Mouse (Mus musculus) stomach, embryonic 14.5 days (tissue): ENCODE measurements around the gene Rmnd5a. TPM values are rescaled to one million over a fixed set of nuclear protein-coding genes. Genes with fewer than 3 reads are reported as not detected.
"Not testable (repeated sequence)": the region's sequence is repeated elsewhere in the genome, so short reads cannot be mapped to it uniquely, and the experiment has no call there.

Source experiments
- ATAC-seq: fragments of 200-750 bp; cut with Nextera tagmentation; 2 replicates; pipeline ENCODE4 v1.8.0; 2017; ENCODE audit warnings: low read depth, moderate TSS enrichment; ENCODE audit not compliant: insufficient number of reproducible peaks, insufficient read depth, low FRiP score
- H3K27ac ChIP-seq: fragments of 300-500 bp; sonication (generic); 2 replicates; pipeline ENCODE4 v1.5.1; 2014; ENCODE audit warnings: mild to moderate bottlenecking, low read length, moderate library complexity, mixed read lengths
- H3K27me3 ChIP-seq: fragments of 300-500 bp; sonication (generic); 2 replicates; pipeline ENCODE4 v1.6.1; 2014; ENCODE audit warnings: low read length, control low read depth, mixed read lengths; ENCODE audit not compliant: control insufficient read depth, insufficient read depth
- H3K36me3 ChIP-seq: fragments of 300-500 bp; sonication (generic); 2 replicates; pipeline ENCODE4 v1.6.1; 2014; ENCODE audit warnings: mild to moderate bottlenecking, control low read depth, low read length, moderate library complexity, mixed read lengths; ENCODE audit not compliant: control insufficient read depth, insufficient read depth
- H3K4me1 ChIP-seq: fragments of 300-500 bp; sonication (generic); 2 replicates; pipeline ENCODE4 v1.6.1; 2014; ENCODE audit warnings: low read length, control low read depth, mixed read lengths; ENCODE audit not compliant: control insufficient read depth, insufficient read depth
- H3K4me2 ChIP-seq: fragments of 300-500 bp; sonication (generic); replicated peaks from 2 replicates; pipeline ENCODE4 v1.6.1; 2014; ENCODE audit warnings: low read depth, low read length, control low read depth
- H3K4me3 ChIP-seq: fragments of 300-500 bp; sonication (generic); 2 replicates; pipeline ENCODE4 v1.5.1; 2014; ENCODE audit warnings: low read depth, low read length, control low read depth
- H3K9ac ChIP-seq: fragments of 300-500 bp; sonication (generic); replicated peaks from 2 replicates; pipeline ENCODE4 v1.6.1; 2014; ENCODE audit warnings: low read depth, mild to moderate bottlenecking, control low read depth, low read length, moderate library complexity, mixed read lengths
- H3K9me3 ChIP-seq: fragments of 300-500 bp; sonication (generic); 2 replicates; pipeline ENCODE4 v1.6.1; 2016; ENCODE audit warnings: low read depth, low read length, control low read depth; ENCODE audit not compliant: control insufficient read depth
- WGBS: fragments of 180-500 bp; shearing (Covaris S2); extraction: QIAGEN DNeasy Blood & Tissue Kit; methylation state at CpG from one replicate; pipeline ENCODE4 v1.1.7; 2014; 5-methylcytosine and 5-hydroxymethylcytosine counted together
- polyA plus RNA-seq: library from polyadenylated mRNA; unstranded; fragments of >200 nt; fragmentation: Nextera tagmentation; extraction: Ambion mirVana; gene quantifications from 2 replicates; pipeline ENCODE4 v1.2.1, GENCODE M21; 2014

Rmnd5a gene
- polyA plus RNA-seq, result 8.3 and 10.4 TPM in 2 replicates

- Histone ChIP-seq H3K4me2 (peak within 1 kb of the TSS; percentile 97), H3K9me3 (no peaks in the 10 kb centered on the region), H3K4me1 (peaks cover 27% of the 10 kb centered on the region), H3K9ac (peak within 1 kb of the TSS; percentile 92), H3K36me3 (no peaks in the 10 kb centered on the region), H3K27me3 (no peaks in the 10 kb centered on the region), H3K27ac (peak within 1 kb of the TSS; percentile 97), H3K4me3 (peak within 1 kb of the TSS; percentile 94)
- WGBS, result under 1% methylated on average over 74 of the region's 75 CpGs
- ATAC-seq, result peak; percentile 99
These were observed at the start of gene Rmnd5a for GRCm38 (mm10) chr6:71440492-71441250. Gene Rmnd5a (minus strand): TSS chr6:71440637.

DNA sequence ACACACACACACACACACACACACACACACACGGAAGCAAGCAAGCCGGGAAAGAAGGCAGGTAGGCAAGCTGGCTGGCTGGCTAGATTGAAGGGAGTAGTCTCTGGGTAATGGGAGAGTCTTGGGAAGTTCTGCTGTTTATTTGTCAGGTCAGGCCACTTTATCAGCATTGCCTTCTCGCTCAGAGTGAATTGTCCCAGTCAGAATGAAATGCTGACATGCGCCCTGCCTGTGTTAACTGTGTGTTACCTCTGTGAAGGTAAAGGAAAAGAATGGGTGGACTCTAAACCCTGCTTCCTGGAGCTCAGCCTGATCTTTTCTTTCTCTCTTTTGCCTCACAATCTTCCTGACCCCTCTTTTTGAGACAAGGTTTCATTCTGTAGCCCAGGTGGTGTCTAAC is 47.5 kb upstream of the Rmnd5a start:
- ATAC-seq, result 0 out of 2 replicates have a peak, but pooled peaks have one; percentile 56
- 24% methylated on average over 4 of the region's 4 CpGs for whole genome bisulfite sequencing

DNA sequence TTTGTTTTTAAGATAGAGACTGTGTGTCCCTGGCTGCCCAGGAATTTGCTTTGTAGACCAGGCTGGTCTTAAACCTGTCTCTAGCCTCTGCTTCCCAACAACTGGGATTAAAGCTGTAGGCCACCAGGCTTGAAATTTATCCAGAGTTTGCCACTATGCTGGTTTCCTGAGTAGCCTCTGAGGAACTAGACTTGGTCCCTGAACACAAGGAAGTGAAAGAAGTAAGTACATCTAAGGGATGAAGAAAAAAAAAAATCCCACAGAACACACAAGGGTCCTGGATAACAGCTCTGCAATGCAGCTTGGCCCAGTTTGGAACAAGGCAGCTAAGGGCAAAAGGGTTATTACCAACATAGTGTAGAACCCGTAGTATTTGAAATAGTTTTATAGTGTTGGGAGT is 46.4 kb upstream of the Rmnd5a start:
- Histone ChIP-seq H3K9me3 (no peaks in the 10 kb centered on the region), H3K4me2 (no peak overlapping the region), H3K36me3 (no peaks in the 10 kb centered on the region), H3K4me1 (no peaks in the 10 kb centered on the region), H3K27me3 (no peaks in the 10 kb centered on the region), H3K4me3 (no peak overlapping the region), H3K9ac (no peak overlapping the region), H3K27ac (no peak overlapping the region)
- ATAC-seq, result no peak
- 66% methylated on average over 1 of the region's 1 CpGs for WGBS

More for the DNA sequence above, 47.5 kb upstream of the Rmnd5a start:
- Histone ChIP-seq H3K4me1 (no peaks in the 10 kb centered on the region), H3K36me3 (no peaks in the 10 kb centered on the region), H3K27me3 (no peaks in the 10 kb centered on the region), H3K4me3 (no peak overlapping the region), H3K9me3 (no peaks in the 10 kb centered on the region), H3K9ac (no peak overlapping the region), H3K4me2 (no peak overlapping the region), H3K27ac (peak overlapping the region; percentile 71; the same call in 1 of the 2 replicates)

GRCm38 (mm10) chr6:71486226-71486625 is 45.8 kb upstream of the Rmnd5a start:
- Histone ChIP-seq H3K4me3 (no peak overlapping the region), H3K4me1 (no peaks in the 10 kb centered on the region), H3K9ac (no peak overlapping the region), H3K36me3 (no peaks in the 10 kb centered on the region), H3K9me3 (no peaks in the 10 kb centered on the region), H3K4me2 (no peak overlapping the region), H3K27ac (no peak overlapping the region), H3K27me3 (no peaks in the 10 kb centered on the region)
- 55% methylated on average over 2 of the region's 2 CpGs for WGBS
- ATAC-seq, result no peak

DNA sequence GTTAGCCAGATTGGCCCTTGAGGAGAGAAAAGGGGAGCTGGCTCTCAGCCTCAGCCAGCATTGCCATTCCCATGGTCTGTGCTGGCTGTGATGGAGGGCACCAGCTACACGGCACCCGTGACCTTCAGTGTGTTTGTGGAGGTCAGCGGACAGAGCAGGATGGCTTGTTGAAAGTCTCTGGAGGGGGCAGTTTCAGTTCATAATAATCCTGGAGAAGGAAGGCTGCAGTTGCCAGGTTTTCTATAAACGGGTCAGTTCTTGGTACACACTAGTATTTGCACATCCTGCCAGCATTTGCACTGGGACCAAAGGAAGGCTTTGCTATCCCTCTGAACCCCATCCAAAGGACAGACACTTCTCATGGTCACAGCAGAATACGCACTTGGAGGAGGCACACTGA is 44.8 kb upstream of the Rmnd5a start:
- Histone ChIP-seq H3K4me1 (no peaks in the 10 kb centered on the region), H3K27me3 (no peaks in the 10 kb centered on the region), H3K36me3 (no peaks in the 10 kb centered on the region), H3K4me3 (no peak overlapping the region), H3K9me3 (no peaks in the 10 kb centered on the region), H3K9ac (no peak overlapping the region), H3K27ac (no peak overlapping the region), H3K4me2 (no peak overlapping the region)
- no peak for ATAC-seq
- WGBS, result 77% methylated on average over 5 of the region's 5 CpGs

GRCm38 (mm10) chr6:71481136-71481535 is 40.7 kb upstream of the Rmnd5a start:
- ATAC-seq, result no peak
- Histone ChIP-seq H3K27ac (no peak overlapping the region), H3K36me3 (no peaks in the 10 kb centered on the region), H3K4me3 (no peak overlapping the region), H3K27me3 (no peaks in the 10 kb centered on the region), H3K4me1 (no peaks in the 10 kb centered on the region), H3K9me3 (no peaks in the 10 kb centered on the region), H3K4me2 (no peak overlapping the region), H3K9ac (no peak overlapping the region)
- WGBS, result 70% methylated on average over 7 of the region's 7 CpGs

GRCm38 (mm10) chr6:71480136-71480535 is 39.7 kb upstream of the Rmnd5a start:
- ATAC-seq, result no peak
- no peaks in the 10 kb centered on the region for H3K27me3 ChIP-seq
- WGBS, result 88% methylated on average over 1 of the region's 1 CpGs

DNA sequence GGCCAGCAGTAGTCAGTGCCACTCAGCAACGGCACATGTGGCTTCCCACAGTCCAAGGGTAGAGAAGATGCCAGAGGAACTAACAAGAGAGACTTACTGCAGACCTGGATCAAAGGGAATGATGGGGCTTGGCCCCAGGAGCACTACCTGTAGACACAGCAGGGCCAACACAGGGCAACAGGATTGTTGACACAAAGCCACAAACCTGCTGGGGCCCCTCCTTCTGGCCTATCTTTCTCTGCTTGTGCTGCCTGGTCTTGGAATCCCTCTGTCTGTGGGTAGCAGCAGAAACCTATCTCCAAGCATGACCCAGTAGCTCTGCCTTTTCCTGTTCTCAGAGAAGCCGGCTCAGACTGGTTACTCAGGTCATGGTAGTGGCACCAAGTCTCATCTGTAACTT is 39.2 kb upstream of the Rmnd5a start:
- H3K36me3 ChIP-seq, H3K27ac ChIP-seq, H3K9me3 ChIP-seq, H3K4me3 ChIP-seq, H3K4me1 ChIP-seq, H3K27me3 ChIP-seq, H3K9ac ChIP-seq, H3K4me2 ChIP-seq: not testable (repeated sequence)
- WGBS, result 87% methylated on average over 2 of the region's 2 CpGs
- peak; percentile 42; the same call in 1 of the 2 replicates for ATAC-seq

More at GRCm38 (mm10) chr6:71480136-71480535, 39.7 kb upstream of the Rmnd5a start:
- H3K36me3 ChIP-seq, result no peaks in the 10 kb centered on the region
- H3K4me2 ChIP-seq, result no peak overlapping the region
- H3K9ac ChIP-seq, result no peak overlapping the region
- no peak overlapping the region for H3K27ac ChIP-seq
- no peak overlapping the region for H3K4me3 ChIP-seq
- no peaks in the 10 kb centered on the region for H3K9me3 ChIP-seq
- H3K4me1 ChIP-seq, result no peaks in the 10 kb centered on the region
